Mouse (Mus musculus): ENCODE data around the gene Jph3.

The Jph3 gene

GRCm38 (mm10) chr8:121730170-121730569, 747 bp downstream of the Jph3 start:
- DNase-seq (ENCODE audit: low spot score in 2 of 2), result no peak

DNA sequence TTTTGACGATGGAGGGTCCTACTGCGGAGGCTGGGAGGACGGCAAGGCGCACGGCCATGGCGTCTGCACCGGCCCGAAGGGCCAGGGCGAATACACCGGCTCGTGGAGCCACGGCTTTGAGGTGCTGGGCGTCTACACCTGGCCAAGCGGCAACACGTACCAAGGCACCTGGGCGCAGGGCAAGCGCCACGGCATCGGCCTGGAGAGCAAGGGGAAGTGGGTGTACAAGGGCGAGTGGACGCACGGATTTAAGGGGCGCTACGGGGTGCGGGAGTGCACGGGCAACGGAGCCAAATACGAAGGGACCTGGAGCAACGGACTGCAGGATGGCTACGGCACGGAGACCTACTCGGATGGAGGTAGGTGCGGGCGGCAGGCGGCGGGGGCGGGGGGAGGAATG, 1.2 kb downstream of the Jph3 start:
- no peak for DNase-seq (ENCODE audit: low spot score in 2 of 2)

DNA sequence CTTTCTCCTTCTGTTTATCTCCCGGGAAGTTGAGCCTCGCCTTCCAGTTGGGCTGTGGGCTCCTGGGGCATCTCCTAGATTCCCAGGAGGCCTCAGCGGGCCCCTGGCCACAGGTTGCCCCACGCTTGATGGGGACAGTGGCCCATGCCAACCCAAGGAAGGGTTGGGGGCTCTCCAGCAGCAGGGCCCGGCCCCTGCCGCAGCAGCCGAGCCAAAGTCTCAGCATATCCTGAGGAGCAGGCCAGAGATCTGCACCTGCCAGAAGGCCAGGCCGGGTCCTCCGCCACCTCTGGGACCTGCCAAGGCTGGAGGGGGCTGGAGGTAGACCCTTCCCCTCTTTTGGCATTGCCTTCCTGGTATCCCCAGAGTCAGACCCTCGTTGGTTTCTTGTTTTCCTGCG, 1.6 kb downstream of the Jph3 start:
- DNase-seq (ENCODE audit: low spot score in 2 of 2), result no peak

- DNase-seq (ENCODE audit: low spot score in 2 of 2), result no peak
Measured at GRCm38 (mm10) chr8:121731471-121732333, 2.3 kb downstream of the Jph3 start.

DNA sequence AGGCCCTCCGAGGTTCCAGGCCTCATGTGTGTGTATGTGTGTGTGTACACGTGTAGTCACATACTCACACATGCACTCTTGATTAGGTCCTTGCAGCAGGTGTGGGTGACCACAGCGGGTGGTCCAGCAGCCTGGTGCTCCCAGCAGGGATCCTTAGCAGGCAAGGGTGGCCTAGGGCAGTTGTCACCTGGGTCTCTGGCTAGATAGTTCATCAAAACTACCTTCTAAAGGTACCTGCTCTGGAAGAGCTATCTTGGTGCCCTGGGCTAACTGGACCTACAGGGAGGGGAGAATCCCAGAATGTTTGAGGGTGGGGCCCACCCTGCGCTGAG, 2.9 kb downstream of the Jph3 start:
- no peak for DNase-seq (ENCODE audit: low spot score in 2 of 2)

GRCm38 (mm10) chr8:121734262-121734661, 4.8 kb downstream of the Jph3 start:
- no peak for DNase-seq (ENCODE audit: low spot score in 2 of 2)

- peak in 1 of 2 experiments; percentile 14 for DNase-seq (ENCODE audit: low spot score in 2 of 2)
Measured at GRCm38 (mm10) chr8:121736236-121736635, 6.8 kb downstream of the Jph3 start.

GRCm38 (mm10) chr8:121740721-121741120, 11.3 kb downstream of the Jph3 start:
- DNase-seq (ENCODE audit: low spot score in 2 of 2), result no peak

- DNase-seq (ENCODE audit: low spot score in 2 of 2), result no peak
Measured at GRCm38 (mm10) chr8:121749501-121749900, 20.1 kb downstream of the Jph3 start.

GRCm38 (mm10) chr8:121750512-121750911, 21.1 kb downstream of the Jph3 start:
- DNase-seq (ENCODE audit: low spot score in 2 of 2), result no peak

DNA sequence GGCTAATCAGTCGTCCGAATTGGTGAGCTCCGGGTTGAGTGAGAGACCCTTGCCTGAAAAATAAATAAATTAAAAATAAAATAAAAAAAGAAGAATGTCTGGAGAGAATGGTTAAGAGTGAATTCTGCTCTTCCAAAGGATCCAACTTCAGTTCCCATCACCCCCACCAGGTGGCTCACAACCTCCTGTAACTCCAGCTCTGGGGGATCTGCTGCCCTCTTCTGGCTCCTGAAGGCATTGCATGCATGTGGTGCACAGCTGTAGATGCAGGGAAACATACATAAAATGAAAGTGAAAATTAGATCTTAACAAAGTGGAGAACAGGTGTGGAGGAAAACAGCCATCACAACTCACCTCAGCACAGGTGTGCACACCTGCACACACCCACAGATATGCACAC, 22.0 kb downstream of the Jph3 start:
- peak in 1 of 2 experiments; percentile 14 for DNase-seq (ENCODE audit: low spot score in 2 of 2)

GRCm38 (mm10) chr8:121758470-121758869, 29.0 kb downstream of the Jph3 start:
- no peak for DNase-seq (ENCODE audit: low spot score in 2 of 2)

- DNase-seq (ENCODE audit: low spot score in 2 of 2), result no peak
Measured at GRCm38 (mm10) chr8:121760484-121760883, 31.1 kb downstream of the Jph3 start.

DNA sequence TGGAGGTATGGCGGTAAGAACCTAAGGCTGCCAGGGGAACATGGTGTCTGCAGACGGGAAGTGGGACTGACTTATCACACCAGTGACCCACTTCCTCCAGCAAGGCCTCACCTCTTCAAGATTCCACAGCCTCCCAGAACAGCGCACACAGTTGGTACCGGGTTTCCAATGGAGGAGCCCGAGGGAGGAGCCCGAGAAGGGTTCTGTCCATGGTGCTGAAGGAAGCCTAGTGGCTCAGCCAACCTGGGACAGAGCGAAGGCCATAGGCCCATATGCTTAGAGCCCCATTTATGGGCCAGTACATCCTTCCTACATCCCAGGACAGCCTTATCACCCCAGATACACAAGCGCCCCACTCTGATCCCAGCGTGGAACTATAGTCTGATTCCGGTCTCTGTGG, 32.1 kb downstream of the Jph3 start:
- no peak for DNase-seq (ENCODE audit: low spot score in 2 of 2)

DNA sequence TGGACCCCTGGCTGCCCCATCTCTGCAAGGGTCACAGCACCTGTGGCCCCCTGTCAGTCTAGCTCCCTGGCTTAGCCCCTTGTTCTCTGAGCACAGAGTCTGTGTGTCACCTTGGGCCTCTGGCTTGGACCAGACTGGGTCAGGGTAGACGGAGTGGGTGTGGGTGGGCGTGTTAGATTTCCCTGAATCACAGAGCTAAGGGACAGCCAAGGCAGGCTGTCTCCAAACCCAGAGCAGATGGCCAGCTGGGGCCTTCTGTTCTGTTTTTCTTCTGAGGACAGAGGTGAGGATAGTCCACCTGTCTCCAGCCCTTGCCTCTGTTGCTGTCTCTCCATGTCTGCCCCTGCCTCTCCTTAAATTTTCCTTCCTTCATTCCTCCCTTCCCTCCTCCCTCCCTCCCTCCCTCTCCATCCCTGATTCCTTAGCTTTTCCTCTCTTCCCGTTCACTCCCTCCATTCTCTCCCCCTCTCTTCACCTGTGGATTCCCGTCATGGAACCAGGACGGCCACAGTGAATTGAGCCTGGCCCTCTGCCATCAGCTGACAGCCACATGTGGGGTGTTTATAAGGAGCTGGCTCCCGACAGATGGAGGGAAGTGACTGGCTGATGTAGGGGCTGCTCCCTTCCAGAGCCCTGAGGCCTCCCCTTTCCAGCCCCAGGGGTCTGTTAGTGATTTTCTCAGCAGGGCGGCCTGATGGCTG, 33.7 kb downstream of the Jph3 start:
- no peak for DNase-seq (ENCODE audit: low spot score in 2 of 2)

DNA sequence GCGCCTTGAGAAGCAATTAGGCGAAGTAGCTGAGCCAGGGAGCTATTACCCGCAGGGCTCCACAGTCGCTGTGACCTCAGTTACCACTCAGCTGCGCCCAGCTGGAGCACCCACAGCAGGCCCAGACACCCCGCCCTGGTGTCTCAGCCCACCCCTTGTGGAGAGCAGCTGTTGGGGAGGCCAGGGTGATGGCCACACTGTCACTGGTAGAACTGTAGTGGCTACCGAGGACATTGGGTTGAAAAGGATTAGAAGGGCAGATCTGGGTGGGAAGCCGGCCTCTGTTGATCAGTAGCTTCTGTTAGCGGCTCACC, 34.2 kb downstream of the Jph3 start:
- no peak for DNase-seq (ENCODE audit: low spot score in 2 of 2)

GRCm38 (mm10) chr8:121765594-121766138, 36.2 kb downstream of the Jph3 start:
- no peak for DNase-seq (ENCODE audit: low spot score in 2 of 2)

GRCm38 (mm10) chr8:121769095-121769494, 39.7 kb downstream of the Jph3 start:
- DNase-seq (ENCODE audit: low spot score in 2 of 2), result no peak

GRCm38 (mm10) chr8:121769621-121770020, 40.2 kb downstream of the Jph3 start:
- DNase-seq (ENCODE audit: low spot score in 2 of 2), result no peak

DNA sequence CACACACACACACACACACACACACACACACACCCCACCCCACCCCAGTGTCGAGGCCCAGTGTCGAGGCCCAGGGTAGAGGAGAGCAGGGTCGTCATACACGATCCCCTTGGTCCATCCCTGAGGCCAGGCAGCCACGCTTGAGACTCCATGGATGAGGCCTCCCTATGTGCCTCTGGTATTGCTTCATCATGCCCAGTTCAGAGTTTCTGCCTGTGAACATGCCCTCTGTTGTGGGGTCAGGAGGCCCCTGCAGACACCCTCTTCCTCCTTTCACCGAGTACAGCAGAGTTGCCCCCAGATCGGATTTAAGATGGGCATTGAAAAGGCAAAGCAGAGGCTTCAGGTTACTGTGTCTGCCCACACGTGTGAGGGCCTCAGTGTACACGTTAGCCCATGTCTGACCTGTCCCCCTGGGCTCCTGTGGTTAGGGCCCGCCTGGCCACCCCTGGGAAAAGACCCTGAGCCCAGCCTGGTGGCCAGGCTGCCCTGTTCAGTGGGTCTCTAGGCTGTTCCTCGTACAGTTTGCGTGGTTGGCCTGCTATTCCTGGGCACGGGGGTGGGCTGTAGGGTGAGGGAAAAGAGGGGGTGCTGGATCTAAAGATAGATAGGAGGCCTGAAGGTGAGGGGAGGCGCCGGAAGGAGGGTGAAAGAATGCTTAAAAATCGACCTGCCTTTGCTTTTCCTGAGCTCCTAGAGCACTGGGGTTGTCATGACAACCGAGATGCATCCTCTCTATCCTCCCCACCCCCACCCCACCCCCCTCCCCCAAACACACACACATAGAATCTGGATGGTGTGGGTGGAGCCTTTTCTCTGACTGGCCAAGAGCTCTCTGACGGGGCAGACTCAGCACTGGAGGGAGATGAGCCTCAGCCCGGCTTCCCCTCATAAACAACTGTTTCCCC, 41.7 kb downstream of the Jph3 start:
- no peak for DNase-seq (ENCODE audit: low spot score in 2 of 2)

DNA sequence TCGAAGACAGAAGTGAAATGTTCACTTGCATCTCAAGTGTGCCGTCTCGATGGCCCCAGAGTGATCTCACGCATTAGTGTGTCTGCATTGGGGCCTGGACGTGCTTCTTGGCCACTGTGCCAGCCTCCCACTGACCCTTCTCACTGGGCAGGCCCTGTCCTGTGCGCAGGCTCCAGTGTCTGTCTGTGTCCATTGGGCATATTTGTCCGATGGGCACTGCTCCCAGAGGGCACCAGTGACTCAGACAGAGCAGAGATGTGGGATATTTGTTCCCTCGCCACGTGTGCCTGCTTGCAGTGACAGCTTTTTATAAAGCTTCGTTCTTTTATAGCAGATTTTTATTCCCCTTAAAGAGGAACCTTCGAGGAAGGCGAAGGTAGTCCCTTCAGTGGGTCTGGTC, 44.5 kb downstream of the Jph3 start:
- DNase-seq (ENCODE audit: low spot score in 2 of 2), result no peak

GRCm38 (mm10) chr8:121782493-121782892, 53.1 kb downstream of the Jph3 start:
- no peak for DNase-seq (ENCODE audit: low spot score in 2 of 2)
